Mouse (Mus musculus) kidney, postnatal 10 days (tissue): ENCODE data around the gene Cped1.

ENCODE experiments used
- DNase-seq: peaks from one replicate; pipeline ENCODE4 v3.0.0; 2021; ENCODE audit warnings: mixed read lengths

The Cped1 gene

DNA sequence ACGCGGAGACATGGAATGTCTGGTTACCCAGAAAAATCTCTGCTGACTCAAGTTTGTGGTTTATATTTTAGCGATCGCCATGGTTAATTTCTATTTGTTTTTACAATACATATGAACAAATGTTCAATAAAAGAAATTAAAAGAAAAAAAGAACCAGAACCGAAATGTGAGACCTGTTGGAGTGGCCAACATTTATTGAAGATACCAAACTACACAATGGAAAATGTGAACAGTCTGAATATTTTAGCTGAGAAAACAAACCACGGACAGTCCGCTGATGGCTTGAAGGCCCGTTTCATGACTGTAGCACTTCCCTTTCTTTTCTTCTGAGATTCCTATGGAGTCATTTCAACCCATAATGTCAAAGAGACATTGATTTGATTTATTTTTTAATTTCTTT lies 201.3 kb downstream of the Cped1 start:
- DNase-seq: no peak

DNA sequence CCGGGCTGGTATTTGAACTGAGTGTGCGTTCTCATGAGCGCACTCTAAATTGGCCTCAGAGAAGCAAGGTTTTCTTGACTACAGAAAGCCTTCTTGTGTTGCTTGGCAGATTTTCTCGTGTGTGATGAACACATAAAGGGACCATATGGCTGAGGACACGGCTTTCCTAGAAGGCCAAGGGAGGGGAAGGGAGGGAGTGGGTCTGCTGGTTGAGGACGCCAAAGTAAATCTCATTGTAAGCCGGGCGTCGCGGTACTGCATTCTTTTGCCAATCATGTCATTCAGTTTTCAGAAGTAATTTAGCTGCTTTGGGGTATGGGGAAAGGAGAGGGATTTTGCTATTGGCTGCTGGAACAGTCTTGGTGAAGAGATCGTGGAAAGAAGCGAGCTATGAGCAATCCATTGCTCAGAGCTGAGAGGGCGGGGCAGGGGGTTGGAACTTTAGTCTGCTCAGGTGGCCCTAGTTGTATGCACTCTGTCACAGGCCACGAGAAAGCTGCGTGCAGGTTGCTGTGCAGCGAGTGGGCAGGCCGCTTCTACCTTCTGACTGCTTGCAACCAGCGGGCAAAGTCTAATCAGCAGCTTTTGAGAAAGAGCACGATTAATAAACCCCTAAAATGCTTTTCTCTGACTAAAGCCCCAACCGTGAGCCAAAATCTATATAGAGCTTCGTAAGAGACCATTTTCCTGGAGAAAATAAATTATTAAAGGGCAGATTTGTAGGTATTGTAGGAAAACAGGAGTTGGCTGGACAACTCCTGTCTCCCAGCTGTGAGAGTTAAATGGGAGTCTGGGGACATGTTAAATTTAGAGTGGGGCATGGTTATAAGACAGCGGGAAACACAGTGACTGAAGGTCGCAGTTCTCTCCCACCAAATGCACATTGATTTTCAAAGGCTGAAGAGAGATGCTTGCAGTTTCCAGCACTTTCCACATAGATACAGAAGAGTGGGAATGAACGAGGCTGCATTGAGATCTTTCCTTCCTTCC lies 203.9 kb downstream of the Cped1 start:
- peak; percentile 10 for DNase-seq

DNA sequence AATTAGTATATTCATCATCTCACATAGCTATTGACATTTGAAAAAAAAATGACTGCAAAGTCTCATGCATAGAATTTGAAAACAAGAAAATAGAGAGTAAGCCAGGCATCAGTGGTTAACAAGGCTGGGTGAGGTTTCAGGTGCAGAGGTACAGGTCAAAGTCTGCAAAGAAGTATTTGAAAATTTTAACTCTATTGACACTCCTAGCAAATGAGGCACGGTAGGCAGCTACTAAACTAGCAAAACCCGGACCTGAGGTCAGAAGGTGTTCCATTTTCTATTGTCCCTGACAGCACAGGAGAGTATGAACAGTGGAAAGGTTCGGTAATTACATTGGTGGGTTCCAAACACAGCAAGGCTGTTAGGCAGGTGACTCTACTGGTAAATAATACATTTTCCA lies 212.9 kb downstream of the Cped1 start:
- DNase-seq: no peak

DNA sequence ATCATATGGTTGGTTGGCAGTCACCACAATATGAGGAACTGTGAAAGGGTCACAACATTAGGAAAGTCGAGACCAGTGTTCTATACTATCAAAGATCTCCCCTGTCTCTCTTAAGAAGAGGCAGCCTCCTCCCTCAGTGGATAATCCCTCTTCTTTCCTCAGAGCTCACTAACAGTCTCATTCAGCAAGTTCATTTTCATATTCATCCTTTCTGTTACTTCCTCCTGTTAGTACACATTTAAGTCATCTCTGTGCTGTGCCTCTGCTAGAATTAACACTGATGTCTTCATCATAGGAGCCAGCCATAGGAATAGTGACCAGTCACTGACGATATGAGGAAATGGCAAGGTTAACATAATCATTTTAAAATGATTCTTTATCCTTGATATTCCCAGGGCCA lies 213.8 kb downstream of the Cped1 start:
- no peak for DNase-seq

DNA sequence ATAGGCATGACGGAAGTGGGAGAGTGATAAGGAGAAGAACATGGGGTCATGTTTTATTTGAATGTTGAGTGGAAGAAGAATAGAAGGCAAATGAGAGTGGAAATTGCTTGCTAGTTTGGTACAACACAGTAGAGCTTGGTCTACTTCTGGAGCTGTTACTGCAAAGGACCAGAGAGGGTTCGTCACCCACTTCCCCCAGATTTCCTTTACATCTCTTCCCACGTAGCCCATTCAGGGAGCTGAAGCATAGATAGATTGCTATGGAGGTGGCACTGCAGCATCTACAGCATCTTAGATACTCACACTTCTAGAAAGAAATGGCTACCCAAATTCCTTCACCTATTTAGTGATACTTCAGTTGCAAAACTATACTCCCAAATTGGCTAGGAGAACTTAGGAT lies 214.4 kb downstream of the Cped1 start:
- DNase-seq: no peak

DNA sequence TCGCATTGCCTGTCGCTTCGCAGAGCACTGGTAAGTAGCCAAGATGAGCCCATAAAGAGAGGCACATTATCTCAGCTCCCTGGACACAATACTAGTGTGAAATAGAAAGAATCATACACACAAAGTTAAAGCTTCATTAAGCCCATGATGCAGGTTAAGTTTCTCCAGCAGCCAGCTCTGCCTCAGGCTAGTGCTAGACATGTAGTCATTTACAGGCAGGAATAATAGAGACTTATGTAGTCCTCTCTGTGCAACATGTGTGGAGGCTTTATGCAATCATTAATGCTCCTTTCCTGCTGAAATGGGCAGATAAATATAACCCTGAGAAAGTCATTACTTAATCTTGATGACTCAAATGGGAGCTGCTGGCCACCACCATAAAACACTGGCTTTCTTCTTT lies 216.2 kb downstream of the Cped1 start:
- no peak for DNase-seq

DNA sequence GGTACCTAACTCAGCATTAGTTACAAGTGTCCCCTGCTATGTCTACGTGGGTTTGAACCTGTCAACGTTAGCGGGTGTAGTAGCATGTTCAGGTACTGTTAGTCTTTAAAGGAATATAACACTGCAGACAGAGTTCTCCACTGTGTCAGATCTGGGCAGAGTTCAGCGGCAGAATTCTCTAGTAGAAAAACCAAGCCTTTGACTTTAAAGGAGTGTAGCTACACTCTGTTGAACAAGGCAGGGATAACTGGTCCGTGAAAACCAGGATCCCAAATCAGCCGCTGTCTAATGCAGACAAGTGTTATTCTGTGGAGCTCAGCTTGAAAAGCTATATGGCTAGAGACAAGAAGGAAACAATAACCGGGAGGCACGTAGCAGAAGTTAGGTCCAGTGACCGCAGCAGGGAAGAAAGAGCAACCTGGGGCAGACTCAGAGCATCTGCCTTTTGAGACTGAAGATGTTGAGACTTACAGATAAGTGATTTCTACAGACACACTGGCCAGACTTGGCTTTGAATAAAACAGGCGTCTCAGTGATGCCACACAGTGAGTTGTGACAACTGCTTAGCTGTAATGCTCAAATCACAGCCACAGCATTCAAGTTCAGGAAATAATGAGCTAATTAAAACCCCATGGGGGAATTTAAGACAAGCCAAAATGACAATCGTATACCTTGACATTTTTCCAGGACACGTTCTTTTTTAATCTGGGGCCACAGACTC lies 219.5 kb downstream of the Cped1 start:
- DNase-seq: no peak

DNA sequence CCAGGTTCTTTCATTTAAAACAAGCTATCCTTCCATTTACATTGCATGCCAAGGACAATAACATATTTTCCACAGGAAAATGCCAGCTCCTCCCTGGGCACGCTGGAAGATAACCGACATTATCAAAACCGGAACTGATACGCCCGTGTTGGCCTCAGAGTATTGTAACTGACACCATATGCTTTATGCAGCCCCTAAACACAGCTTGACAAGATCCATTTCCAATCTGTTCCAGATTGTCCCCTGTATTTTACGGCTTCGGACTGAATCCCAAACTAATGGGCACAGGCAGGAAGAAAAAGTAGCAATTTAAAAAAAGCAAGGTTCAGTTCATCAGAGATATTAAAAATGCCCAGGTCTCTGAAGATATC lies 220.0 kb downstream of the Cped1 start:
- no peak for DNase-seq

DNA sequence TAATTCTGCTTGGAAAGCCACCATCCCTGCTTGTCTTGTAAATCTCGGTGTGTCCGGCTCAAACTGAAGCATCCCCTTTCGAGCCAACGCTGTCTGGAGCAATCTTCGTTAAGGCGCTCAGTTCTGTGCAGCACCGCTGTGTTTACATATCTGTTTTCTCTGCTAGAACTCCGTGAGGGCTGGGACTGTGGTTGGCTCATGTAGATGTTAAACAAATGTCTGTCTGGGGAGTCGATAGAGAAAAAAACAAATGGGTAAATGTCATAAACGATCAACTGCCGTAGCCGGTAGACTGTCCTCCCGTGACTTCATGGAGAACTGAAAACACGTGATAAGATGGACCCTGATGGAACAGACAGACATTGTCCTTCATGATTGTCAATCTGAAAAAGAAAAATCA lies 220.5 kb downstream of the Cped1 start:
- no peak for DNase-seq

DNA sequence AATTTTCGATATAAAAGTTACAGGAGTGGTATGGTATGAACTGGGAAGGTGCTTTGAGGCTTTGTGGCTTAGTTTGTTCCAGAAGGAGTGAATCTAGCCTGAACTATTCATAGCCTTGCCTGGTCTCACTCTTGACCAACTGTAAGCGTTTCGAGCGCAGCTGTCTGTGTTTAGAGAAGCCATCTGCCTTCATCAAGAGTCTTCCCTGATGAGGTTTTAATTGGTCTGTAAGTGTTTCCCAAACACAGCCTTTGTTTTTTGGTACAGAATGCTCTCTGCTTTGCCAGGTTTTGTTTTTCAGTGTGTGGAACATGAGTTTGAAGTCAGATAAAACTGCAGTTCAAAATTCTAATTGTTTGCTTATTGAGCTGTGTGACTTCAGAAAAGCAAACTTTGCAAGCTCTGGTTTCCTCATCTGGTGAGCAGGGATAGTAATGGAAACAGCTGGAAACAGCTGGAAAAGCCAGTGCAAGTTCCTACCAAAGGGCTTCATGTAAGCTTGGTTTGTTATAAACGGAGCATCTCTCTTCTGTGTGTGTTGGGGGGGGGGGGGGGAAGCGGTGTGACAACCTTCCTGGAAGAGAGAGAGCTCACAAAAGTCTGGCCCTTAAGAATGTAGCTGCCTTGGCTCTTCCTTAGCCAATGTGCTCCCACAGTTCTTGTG lies 221.0 kb downstream of the Cped1 start:
- no peak for DNase-seq

DNA sequence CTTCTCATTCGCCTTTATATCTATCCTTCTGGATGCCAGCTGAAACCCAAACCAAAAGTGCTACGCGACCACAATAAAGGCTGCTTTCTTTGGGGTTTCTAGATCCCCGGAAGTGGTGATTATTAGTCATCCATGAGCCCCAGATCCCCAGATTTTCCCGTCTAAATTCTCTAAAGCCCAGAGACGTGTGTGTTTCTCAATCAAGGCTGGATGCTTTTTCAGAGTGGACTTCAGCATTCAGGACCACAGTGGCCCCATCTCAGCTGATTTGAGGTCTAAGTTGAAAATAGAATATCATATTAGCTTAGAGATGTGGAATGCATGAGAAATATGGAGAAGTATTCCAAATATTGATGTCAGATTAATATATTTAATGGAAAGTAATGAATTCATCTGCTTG lies 226.4 kb downstream of the Cped1 start:
- no peak for DNase-seq

DNA sequence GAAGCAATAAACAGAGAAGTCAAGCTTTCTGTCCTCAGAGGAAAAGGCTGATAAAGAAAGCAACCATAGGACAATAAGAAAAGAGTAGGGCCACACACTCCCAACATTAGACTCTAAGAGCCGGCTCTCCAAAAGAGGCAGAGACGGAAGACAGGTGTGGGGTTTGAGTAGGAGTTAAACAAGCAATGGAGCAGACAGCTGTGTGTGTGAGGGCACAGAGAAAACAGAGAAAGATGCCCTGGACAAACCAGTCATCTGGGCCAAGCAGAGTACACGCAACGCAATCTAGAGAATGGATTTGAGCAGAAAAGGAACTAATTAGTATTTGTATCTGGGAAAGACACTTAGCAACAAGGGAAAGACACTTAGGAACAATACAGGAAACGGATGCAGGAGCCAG lies 227.5 kb downstream of the Cped1 start:
- DNase-seq: no peak

DNA sequence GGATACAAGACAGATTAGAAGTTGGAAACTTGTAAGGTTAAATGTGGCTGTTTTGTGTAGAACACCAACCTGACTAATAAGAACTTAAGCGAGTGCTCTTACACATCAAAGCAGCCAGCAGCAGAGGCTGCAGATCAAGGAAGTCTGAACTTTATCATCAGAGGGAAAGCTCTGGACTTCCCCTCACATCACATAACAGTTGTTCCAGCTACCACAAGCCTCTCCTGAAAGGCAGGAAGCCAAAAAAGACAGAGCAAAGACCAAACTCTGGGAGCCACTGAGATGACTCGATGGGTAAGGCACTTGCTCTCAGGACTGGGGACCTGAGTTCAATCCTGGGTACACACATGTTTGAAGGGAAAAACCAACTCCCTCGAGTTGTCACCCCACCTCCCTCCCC lies 228.1 kb downstream of the Cped1 start:
- DNase-seq: no peak

DNA sequence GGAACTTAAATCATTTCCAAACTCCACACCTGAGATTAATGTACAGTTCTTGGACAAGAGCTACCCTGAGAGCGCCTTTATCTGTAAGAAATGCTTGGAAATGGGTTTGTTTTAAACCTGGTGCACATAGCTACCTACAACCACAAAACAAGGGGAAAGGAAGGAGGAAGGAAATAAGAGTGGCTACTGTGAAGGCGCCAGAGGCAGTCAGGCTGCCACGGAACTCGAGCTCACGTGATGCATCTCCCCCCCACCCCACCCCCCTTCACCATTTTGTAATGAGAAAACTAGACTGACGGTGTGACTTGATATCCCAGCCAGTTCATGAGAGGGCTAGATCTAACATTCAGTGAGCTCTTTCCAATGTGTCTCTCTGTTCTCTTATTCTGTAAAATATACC lies 228.9 kb downstream of the Cped1 start:
- no peak for DNase-seq

DNA sequence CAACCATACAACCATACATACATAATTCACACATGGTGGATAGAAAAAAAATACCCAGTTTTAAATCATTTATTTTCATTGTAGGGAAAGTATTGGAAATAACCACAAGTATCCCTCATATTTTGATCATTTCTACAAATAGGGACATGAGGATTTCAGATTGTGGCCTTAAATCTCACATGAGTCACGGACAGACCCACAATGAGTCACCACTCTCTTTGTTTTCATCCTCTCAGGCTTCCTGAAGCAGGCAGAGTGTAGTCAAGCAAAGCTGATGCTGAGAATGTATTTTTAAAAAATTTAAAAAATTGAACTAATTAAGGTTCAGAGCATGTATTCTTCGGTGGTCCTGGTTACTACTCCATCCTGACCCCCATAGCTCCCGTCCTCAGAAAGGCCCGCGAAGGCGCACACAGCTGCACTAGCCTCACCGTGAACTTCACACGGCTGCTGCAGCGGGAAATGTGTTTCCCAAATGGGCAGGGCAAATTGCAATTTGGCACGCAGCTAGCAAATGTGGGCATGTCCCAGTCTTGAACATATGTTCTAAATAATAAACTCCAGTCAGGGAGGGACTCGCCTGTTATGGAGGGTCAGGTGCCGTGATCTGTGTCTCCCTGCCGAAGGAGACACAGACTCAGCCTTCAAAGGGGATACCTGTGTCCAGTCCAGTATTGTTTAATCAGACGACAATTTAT lies 230.7 kb downstream of the Cped1 start:
- DNase-seq: no peak

DNA sequence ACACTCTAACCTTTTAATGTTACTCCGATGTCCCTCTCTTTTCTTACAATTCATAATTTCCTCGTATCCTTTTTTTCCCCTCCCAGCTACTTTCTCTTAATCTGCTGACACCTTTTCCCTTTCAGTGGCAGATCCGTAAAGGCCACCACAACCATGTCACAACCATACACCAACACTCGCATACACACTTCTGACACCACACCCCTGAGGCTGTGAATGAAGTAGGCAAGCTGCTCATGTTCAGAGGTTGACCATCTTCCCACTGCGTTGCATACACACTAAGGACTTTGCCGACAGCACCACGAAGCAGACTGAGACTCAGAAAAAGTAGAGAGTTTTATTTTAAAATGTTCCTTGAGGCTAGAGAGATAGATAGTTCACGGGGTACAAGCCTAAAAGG lies 235.4 kb downstream of the Cped1 start:
- no peak for DNase-seq

DNA sequence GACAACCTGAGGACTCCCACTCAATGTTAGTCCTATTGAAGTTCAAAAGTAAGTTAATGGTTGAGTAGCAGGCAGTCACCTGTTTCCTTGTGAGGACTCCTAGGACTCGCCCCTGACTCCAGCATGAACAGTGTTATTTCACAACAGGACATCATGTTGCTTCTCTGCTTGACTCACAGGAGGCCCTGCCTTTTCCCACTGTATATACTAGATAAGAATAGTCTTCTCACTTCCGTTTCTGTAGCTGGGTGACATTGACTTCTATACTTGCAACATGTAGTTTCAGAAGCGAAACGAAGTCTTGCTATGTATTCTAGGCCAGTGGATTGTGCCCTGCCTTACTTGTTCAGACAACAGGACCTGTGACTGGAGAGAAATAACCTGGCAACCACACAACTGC lies 236.4 kb downstream of the Cped1 start:
- no peak for DNase-seq

DNA sequence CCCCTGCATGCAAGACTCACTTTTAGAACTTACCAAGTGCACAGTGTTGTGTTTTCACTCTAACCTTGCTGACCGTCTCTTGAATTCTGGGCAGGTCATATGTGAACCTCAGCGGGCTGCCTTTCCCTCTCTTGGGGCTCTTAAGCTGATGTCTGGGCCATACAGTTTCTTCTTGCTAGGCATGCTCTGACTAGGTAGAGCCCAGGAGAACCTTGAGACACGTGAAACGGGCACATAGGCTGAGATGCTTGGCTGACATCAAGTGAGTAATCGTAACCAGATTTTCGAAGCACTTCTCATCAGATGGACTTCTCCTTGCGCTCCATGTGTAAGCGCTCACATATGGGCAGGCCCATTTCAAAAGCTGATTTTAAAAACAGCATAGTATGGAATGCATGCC lies 237.2 kb downstream of the Cped1 start:
- no peak for DNase-seq

DNA sequence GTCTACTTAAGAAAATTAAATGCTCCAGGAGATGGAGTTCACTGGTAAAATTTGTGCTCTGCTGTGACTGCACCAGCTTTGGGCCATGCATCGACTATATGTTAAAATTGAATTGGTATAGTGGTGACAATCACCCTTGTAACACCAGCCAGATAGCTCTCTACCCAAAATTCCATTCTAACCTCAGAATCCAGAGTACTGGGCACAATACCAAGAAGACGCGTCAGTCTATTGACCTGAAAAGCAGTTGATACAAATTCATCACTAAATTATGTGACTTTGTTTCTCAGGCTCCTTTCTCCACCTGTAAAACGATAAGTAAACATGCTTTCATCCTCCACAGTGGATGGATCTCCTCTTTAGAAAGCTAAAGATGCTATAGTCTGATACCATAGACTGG lies 238.6 kb downstream of the Cped1 start:
- no peak for DNase-seq

DNA sequence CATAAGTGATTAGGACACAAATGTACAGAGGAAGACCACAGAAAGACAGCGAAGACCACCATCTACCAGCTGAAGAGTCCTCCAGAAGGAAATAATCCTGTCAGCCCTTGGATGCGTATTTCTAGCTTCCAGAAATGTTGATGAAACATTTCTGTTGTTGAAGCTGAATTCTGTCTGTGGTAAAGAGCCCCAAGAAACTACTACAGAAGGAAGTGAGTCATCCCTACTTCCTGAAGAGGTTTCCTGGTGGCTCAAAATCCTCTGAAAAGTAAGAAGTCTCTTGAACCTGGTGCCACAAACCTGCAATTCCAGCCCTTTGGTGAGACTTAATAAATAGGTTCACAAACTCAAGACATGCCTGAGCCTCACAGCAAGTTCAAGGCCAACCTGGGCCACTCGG lies 245.5 kb downstream of the Cped1 start:
- no peak for DNase-seq

DNA sequence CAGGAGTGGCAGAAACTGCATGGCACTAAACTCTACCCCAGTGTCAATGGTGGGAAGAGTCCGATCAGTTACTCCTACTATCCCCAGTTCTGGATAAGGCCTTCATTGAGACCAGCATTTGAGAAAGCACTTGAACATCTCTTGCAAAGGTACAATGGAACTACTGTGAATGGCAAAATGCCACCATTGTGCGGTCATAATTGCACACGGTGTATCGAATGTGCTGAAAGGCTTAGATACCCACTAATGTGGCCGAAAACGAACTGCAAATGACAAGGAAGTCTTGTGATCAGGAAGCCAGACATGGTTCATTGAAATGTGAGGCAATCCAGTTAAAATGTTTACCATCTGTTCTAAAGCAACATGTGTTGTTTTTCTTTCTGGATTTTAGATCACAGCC lies 247.8 kb downstream of the Cped1 start:
- DNase-seq: no peak

DNA sequence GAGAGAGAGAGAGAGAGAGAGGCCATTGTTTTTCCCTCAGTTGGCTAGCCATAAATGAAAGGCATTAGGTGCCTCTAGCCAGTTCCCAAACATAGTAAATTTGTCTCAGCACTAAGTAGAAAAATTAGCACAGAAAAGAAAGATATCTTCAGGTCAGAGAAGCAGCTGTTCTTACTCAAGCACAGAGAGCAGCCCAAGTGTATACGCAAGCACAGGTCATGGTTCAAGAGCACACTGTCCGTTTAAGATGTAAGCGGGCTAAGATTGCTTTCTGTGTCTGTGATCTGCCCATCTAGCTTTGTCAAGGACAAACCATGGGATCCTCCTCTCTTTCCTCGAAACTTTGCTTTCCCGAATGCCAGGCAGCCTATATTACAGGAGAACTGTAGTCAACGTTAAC lies 249.4 kb downstream of the Cped1 start:
- DNase-seq: peak; percentile 17

DNA sequence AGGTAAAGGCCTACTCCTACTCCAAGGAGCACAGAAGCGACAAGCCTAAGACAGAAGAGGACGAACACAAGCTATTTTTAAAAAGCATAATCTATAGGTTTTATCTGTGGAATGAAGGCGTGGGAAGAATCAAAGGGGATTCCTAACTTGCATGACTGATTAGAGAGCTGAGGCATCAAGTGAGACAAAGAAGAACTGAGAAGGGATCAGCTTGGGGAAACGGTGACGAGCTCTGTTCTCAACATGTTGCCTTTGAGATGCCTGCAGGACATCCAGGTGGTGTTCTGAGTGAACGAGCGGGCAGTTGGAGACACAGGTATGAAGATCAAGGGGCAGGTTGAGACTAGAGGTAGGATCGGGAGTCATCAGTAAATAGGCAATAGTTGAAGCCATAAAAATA lies 257.6 kb downstream of the Cped1 start:
- DNase-seq: no peak
